Mouse (Mus musculus): ENCODE measurements at regions not wholly inside any gene's neighbourhood (a gene's known extent, or its start where the extent isn't known, plus 50 kb on each side); places are given as distances from the start of the nearest gene placed in this dataset.
A peak's percentile ranks its signal among the peaks of the same experiment; 100 is the strongest.

DNA sequence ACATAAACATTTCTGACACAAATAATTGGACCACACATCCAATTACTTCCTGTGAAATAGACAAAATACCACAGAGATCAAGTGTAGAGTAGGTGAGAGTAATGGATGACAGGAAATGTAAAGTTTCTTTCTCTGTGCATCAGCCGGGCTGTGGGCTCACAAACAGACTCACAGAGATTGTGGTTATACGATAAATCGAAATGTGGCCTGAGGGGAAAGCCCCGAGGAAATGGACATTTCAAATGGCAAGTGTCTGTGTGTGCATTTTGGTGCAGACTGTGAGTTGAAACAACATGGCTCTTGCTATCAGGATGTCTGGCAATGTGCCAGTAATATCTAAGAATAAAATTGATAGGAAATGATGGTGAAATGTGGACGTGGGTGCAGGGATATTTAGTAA lies 234.8 kb upstream of the Meis1 start:
- no peak for DNase-seq

DNA sequence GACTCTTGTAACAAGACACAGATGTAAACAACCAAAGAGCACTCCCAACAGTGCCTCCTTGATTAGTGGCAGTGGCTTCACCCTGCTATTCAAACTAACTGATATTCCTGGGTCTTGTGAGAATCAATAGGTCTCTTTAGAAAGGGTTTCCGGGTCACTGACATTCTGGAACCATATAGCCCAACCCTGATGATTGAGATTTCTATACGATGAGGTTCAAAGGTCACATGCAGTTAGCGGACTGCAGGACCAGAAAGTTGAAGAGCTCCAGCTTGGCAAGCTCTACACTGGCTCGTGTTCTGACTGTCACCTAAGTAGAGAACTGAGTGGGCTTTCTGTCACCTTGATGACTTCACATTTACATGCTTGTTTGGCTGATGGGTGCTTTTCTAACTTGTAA lies 235.4 kb upstream of the Meis1 start:
- no peak for DNase-seq

DNA sequence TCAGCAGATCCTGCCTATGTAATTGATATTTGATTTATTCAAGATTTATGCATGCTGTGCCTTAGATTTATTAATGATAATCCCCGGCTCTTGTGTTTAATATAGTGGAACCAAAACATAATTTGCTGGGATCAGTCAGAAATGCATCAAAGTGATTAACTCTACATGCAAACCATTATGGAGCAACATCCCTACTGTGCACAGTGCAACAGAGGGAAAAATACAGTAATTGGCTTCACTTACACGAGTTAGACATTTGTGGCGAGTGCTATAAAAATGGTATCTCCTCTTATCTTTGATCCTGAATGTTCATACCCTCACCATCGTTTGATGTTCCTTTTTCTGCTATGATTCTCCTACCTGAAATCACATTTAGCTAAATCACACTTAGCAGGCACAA lies 238.8 kb upstream of the Meis1 start:
- DNase-seq: no peak

DNA sequence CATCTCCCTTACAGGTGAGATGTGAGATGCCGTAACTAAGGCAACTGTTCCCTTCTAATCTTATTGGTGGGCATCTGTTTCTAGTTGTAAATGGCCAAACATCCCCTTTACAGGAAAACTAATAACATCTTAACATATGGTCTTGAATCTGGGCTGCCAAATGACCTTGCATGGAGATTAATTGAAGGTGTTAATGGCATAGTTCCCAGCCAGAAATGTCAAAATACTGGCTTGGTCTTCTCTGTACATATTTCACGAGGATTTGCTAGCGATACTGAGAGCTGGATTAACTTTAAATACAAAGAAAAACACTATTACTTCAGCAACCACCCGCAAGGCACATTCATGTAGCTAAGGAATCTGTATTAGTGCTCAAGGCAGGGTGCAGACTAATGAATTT lies 244.0 kb upstream of the Meis1 start:
- DNase-seq: no peak

- DNase-seq: no peak
Measured at GRCm38 (mm10) chr11:19264798-19265671, 246.2 kb upstream of the Meis1 start.

DNA sequence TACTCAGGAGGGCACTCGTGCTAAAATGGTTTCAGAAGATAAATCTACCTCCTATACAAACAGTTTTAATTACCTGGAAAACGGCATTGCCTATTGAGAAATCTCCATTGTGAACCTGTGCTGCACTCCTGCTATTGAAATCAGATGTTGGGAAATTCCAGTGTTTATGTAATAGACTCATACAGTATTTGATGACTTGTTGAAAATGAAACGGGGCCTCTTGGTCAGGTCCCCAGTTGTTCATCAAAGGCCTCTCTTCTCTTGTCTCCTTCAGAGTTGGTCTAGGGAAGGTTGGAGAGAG lies 246.8 kb upstream of the Meis1 start:
- DNase-seq: no peak

- no peak for DNase-seq
Measured at GRCm38 (mm10) chr11:19290971-19291370, 272.2 kb upstream of the Meis1 start.

GRCm38 (mm10) chr11:19299411-19299810 lies 280.6 kb upstream of the Meis1 start:
- no peak for DNase-seq

DNA sequence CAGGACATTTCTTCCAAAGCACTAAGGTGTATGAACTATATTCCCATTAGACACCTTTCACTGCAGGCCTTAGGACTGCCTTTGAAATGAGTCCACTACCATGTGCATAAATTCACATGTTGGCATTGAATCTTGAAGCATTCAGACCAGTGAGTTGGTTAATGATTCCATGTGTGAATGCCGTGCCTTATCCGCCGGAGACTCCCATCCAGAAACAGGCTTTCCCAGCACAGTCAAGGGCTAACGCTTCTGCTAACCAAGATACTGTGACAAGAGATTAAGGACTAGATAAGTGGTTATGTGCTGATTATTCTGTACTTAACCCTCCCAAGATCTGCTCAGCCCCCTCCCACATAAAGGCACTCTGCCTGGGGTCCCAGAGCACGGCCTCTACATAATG lies 287.9 kb upstream of the Meis1 start:
- DNase-seq: no peak

GRCm38 (mm10) chr11:19330685-19331239 lies 312.0 kb upstream of the Meis1 start:
- no peak for DNase-seq

DNA sequence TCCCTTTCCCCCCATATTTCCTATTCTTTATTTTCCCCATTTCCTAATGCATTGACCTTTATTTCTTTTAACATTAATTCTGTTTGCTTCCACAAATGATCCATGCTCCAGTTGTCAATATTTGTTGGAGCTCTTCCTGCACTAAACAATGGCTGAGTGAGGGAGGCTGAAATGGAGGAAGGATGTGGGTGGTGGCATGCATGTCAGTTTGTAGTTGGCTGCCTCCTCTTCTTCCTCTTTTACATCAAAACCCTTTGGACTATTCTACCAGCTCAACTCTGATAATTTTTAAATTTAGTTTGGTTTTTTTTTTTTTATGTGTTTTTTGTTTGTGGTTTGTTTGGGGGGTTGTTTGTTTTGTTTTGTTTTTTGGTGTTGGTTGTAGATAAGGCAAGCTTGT lies 313.5 kb upstream of the Meis1 start:
- no peak for DNase-seq

GRCm38 (mm10) chr11:19332727-19333126 lies 313.9 kb upstream of the Meis1 start:
- DNase-seq: no peak

GRCm38 (mm10) chr11:19333908-19334487 lies 315.2 kb upstream of the Meis1 start:
- no peak for DNase-seq

- DNase-seq: no peak
Measured at GRCm38 (mm10) chr11:19335384-19335783, 316.6 kb upstream of the Meis1 start.

GRCm38 (mm10) chr11:19339721-19340317 lies 321.0 kb upstream of the Meis1 start:
- no peak for DNase-seq

GRCm38 (mm10) chr11:19340889-19341288 lies 322.1 kb upstream of the Meis1 start:
- no peak for DNase-seq

DNA sequence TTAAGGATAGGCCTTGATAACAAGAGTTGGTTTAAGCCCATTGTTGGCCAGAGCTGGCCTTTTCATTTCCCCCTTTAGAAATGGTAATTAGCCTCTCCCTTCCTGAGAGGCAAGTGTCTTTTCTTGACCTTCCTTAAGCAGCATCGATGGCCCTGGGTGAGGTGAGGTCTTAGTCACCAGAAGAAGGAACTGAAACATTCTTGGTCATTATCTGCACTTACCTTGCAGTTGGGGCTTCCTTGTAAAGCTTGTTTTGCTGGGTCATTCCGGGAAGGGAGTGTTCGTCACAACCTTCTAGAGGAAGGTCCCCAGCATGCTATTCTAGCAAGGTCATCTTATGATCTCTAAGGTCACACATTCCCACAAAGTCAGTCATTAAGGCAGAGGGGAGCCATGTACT lies 322.6 kb upstream of the Meis1 start:
- no peak for DNase-seq

GRCm38 (mm10) chr11:19342803-19343202 lies 324.0 kb upstream of the Meis1 start:
- DNase-seq: no peak

GRCm38 (mm10) chr11:19346276-19346826 lies 327.6 kb upstream of the Meis1 start:
- no peak for DNase-seq

DNA sequence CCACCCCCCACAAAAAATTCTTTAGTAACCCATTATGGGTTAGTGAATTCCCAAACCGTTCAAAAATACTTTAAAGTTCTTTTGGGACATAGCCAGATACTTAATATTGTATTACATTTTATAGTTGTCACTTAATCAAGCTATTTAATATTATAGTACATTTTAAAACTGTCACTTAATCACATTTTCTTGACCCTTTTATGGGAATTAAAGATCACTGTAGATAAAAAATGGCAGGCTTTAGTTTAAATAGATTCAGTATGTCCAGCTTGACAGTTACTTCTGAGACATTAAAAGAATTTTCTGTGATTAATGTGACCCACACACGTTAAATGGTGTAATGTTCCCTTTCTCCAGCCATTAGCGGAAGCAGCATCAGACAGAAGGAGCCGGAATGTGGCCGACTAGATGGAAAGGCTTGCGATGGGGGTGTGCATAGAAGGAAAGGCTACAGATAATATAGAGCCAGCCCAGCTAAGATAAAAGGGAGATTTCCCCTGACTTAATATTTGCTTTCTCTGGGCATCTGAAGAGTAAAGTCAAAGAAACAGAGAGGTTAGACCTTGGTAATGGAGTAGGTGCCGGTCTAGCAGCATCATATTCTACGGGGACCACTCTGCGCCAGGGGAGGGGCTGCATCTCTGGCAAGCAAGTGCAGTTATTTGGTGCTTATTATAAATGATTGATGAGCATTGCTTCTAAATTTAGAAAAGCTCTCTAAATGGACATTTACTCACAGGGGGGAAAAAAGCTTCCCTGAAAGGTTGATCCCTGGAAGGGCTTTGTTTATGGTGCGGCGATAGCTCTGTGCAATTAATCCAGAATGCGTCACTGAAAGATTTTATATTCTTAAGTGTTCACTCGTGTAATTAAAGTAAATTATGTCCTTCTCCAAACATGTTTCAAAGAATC lies 331.8 kb upstream of the Meis1 start:
- peak; percentile 33 for DNase-seq

DNA sequence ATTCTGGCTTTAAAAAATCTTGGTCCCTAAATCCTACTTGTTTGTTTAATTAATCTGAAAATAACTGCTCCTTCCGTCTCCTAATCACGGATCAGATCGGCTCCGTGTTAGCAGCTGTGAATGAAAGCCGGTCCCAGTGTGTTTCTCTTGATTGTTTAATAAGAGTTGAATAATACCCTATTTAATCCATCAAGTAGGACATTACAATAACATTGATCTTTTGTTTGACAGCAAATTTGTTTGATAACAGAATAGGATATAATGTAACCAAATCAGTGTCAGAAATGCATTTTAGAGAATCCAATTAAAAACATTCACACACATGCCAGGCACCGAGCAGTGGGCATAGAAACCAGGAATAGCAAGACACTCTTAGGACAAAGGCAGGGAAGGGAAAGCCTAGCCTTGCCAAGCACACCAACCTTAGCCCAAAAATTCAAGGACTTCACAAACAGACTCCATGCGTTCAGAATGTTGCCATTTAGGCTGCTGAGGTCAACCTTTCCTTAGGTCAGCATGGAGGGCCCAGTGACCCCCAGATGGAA lies 332.5 kb upstream of the Meis1 start:
- no peak for DNase-seq

DNA sequence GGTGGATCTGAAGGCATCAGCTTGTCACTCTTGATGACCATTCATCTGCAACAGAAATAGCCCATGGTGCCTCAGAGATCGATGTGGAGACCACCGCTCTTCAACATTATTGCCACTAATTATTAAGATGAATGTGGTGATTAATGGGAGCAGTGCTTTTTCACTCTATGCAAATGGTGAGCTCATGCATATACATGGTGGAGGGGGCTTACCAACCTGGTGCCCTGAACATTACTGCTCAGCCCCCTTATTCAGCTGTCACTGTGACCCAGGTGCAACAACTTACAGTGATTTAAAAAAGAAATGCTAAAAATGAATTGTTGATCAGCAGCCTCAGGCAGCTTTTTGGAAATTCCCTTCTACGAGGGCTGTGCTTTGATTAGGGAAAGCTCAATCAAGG lies 334.9 kb upstream of the Meis1 start:
- DNase-seq: no peak

Measured in kidney, postnatal 10 days (tissue).